Mouse (Mus musculus) C2C12 (cell line): Measurements from ENCODE around the gene Tax1bp1.

ENCODE experiments used
- CEBPB ChIP-seq: IDR thresholded peaks from one replicate; pipeline ENCODE4 v1.6.1; 2011; ENCODE audit warnings: low read depth, mild to moderate bottlenecking, control low read depth, moderate library complexity
- CTCF ChIP-seq: IDR thresholded peaks from one replicate; pipeline ENCODE4 v1.5.1; 2011; ENCODE audit not compliant: control insufficient read depth, insufficient read depth, insufficient read length
- MAX ChIP-seq: IDR thresholded peaks from one replicate; pipeline ENCODE4 v1.6.1; 2011; ENCODE audit warnings: mild to moderate bottlenecking, control low read depth
- MYOD1 ChIP-seq: IDR thresholded peaks from one replicate; pipeline ENCODE4 v1.6.1; 2011; ENCODE audit warnings: low read depth; ENCODE audit not compliant: control insufficient read depth, insufficient read length
- MYOG ChIP-seq: IDR thresholded peaks from one replicate; pipeline ENCODE4 v1.6.1; 2011; ENCODE audit not compliant: control insufficient read depth, insufficient read length; ENCODE audit errors: extremely low read depth
- USF1 ChIP-seq: IDR thresholded peaks from one replicate; pipeline ENCODE4 v1.6.1; 2011; ENCODE audit warnings: low read depth, mild to moderate bottlenecking, control low read depth, moderate library complexity

GRCm38 (mm10) chr6:52682607-52683006 lies 30.9 kb upstream of the Tax1bp1 start:
- TF ChIP-seq CTCF, result no peak
- no peak for TF ChIP-seq MAX
- TF ChIP-seq MYOD1, result no peak
- TF ChIP-seq CEBPB, result no peak
- TF ChIP-seq MYOG, result no peak
- TF ChIP-seq USF1, result no peak
